8 mouse cellular contexts compared by ENCODE assay signal in genomic region chr9:72672361-72672760, GRCm38 (mm10). TPM values are rescaled to one million over a fixed set of nuclear protein-coding genes. Genes with fewer than 3 reads are reported as not detected.
DNase-seq lines count a peak whose midpoint lies in the region; TF ChIP-seq lines count a peak whose summit lies in the region.

No protein-coding gene starts in this region.

- H3K4me1 ChIP-seq in ES-Bruce4 (ENCODE audit: control insufficient read depth, insufficient read depth, low read length), result no peaks in the 10 kb centered on the region

- H3K9ac ChIP-seq in ES-Bruce4 (ENCODE audit: low read depth, poor library complexity, severe bottlenecking), result no peak overlapping the region

- peak; percentile 93 for TF ChIP-seq CTCF in ES-Bruce4 (IDR thresholded peaks at IDR 0.05; ENCODE audit: low read depth, low read length)

- DNase-seq in A20 (ENCODE audit: low read depth, low spot score), result peak; percentile 74
- peak; percentile 73 for DNase-seq in c-Kit-positive CD71-positive TER-119-positive erythroid progenitor cells, embryonic 14.5 days (ENCODE audit: low spot score)
- DNase-seq in frontal cortex, postnatal 14 days (ENCODE audit: low spot score in 2 of 2), result peak; percentile 66 to 77
- peak; percentile 84 for DNase-seq in layer of hippocampus, adult 11-12 months (ENCODE audit: low spot score)
- peak; percentile 89 for DNase-seq in lung, postnatal 14 days
- DNase-seq in right cerebral cortex, postnatal 4 days, result peak; percentile 94
- peak; percentile 69 to 86 for DNase-seq in urinary bladder, postnatal 4 days (ENCODE audit: low spot score in 2 of 2)

- no peaks in the 10 kb centered on the region for H3K27me3 ChIP-seq in ES-Bruce4 (ENCODE audit: control insufficient read depth, insufficient read depth, low read length, poor library complexity, severe bottlenecking)

- H3K27ac ChIP-seq in ES-Bruce4 (ENCODE audit: insufficient read depth, low read length), result no peak overlapping the region

- no peak for TF ChIP-seq POLR2A in ES-Bruce4 (IDR thresholded peaks at IDR 0.05; ENCODE audit: insufficient read depth, low read length)

- peaks cover 75% of the 10 kb centered on the region for H3K36me3 ChIP-seq in ES-Bruce4 (ENCODE audit: control insufficient read depth, insufficient read depth, low read length, poor library complexity, severe bottlenecking)

- no peaks in the 10 kb centered on the region for H3K9me3 ChIP-seq in ES-Bruce4 (replicated peaks; ENCODE audit: control insufficient read depth, insufficient read depth, low read length, poor library complexity, severe bottlenecking)

- H3K4me3 ChIP-seq in ES-Bruce4 (ENCODE audit: low read depth, low read length), result no peak overlapping the region

- no peak for TF ChIP-seq EP300 in ES-Bruce4 (IDR thresholded peaks at IDR 0.05; ENCODE audit: insufficient read depth, low read depth, low read length)

RNA-seq across cellular contexts. Expression of gene Nedd4, which starts 10.2 kb away (rescaled TPM):
- polyA plus RNA-seq in ES-Bruce4 (2011; ENCODE audit: insufficient read depth, insufficient read length, low read depth, missing spikeins), result 1,167 and 1,184 TPM in 2 replicates
